Mouse (Mus musculus): ENCODE data around the gene Ap1ar.

GRCm38 (mm10) chr3:127861340-127861739 is 24.0 kb upstream of the Ap1ar start:
- TF ChIP-seq CTCF (IDR thresholded peaks at IDR 0.05; ENCODE audit: extremely low read depth, insufficient read depth, insufficient read length, insufficient replicate concordance): no peak
- no peak for TF ChIP-seq POLR2A (IDR thresholded peaks at IDR 0.05; ENCODE audit: low read depth, low read length)

Measured in spleen, adult 2 months (tissue).